Mouse (Mus musculus): ENCODE results near the gene Upf3b. TPM values are rescaled to one million over a fixed set of nuclear protein-coding genes. Genes with fewer than 3 reads are reported as not detected.
"Not testable (repeated sequence)": the region's sequence is repeated elsewhere in the genome, so short reads cannot be mapped to it uniquely, and the experiment has no call there.

Upf3b gene
- polyA plus RNA-seq (2015; fragmentation: Nextera tagmentation; extraction: Ambion mirVana), result 16.6 and 17.6 TPM in 2 replicates

DNA sequence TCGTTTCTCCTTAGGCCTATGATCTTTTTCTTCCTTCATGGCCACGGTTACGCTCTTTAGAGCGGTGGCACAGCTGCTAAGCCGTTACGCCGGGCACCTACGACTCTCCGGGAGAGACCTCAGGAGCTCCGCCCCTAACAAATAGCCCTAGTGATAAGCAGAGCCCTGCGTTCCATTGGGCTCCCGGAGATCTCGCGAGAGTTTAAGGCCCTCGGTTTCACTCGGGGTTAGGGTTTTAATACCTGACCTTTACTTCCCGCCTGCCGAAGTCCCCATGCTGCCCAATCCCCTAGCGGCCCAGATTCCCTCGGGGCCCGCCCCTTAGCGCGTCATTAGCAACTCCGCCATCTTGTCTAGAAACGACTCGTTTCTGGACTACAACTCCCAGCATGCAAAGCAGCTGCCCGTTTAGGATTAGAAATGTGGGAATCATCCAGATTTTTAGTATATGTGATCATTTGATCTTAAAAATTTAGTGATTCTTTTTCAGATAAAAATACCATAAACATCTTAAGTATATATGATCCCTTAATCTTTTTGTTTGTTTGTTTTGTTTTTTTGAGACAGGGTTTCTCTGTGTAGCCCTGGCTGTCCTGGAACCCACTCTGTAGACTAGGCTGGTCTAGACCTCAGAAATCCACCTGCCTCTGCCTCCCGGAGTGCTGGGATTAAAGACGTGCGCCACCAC, at the start of gene Upf3b:
Gene Upf3b (minus strand): TSS at position 130 of the 688 bp plus-strand sequence.
- peak within 1 kb of the TSS; percentile 77 for H3K27ac ChIP-seq (replicated peaks)
- no peaks in the 10 kb centered on the region for H3K4me1 ChIP-seq
- peak within 1 kb of the TSS; percentile 61 for H3K4me3 ChIP-seq (replicated peaks)
- peak; percentile 97 for ATAC-seq (ENCODE audit: insufficient number of reproducible peaks, low FRiP score, low TSS enrichment, low read depth)
- H3K9ac ChIP-seq, result peak within 1 kb of the TSS; percentile 33
- H3K4me2 ChIP-seq (replicated peaks), result peak within 1 kb of the TSS; percentile 59
- H3K36me3 ChIP-seq, result no peaks in the 10 kb centered on the region
- 17% methylated on average over 30 of the region's 30 CpGs for WGBS
- no peaks in the 10 kb centered on the region for H3K27me3 ChIP-seq
- no peaks in the 10 kb centered on the region for H3K9me3 ChIP-seq (replicated peaks)

DNA sequence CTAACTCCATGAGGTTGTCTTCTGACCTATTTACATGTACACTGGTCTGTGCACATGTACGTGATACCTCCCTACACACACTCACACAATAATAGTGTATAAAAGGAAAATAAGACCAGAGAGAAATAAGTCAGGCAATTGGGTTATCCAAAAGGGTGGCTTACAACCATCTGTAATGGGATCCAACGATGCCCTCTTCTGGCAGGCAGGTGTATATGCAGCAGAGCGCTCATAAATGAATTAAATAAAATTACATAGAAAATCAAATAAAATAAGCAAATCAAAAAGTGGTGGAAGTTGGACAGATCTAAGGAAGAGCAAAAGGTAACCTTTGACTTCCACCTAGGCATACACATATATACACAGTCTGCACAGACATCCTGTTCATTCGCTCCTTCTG, 47.7 kb upstream of the Upf3b start:
- H3K27ac ChIP-seq (replicated peaks), result no peak overlapping the region
- H3K27me3 ChIP-seq, result no peaks in the 10 kb centered on the region
- no peak overlapping the region for H3K4me2 ChIP-seq (replicated peaks)
- no peak overlapping the region for H3K4me3 ChIP-seq (replicated peaks)
- WGBS, result 62% methylated on average over 4 of the region's 4 CpGs
- H3K9me3 ChIP-seq (replicated peaks), result no peaks in the 10 kb centered on the region
- H3K9ac ChIP-seq, result no peak overlapping the region
- no peaks in the 10 kb centered on the region for H3K4me1 ChIP-seq
- no peak for ATAC-seq (ENCODE audit: insufficient number of reproducible peaks, low FRiP score, low TSS enrichment, low read depth)
- H3K36me3 ChIP-seq, result no peaks in the 10 kb centered on the region

- H3K4me2 ChIP-seq (replicated peaks), result no peak overlapping the region
- WGBS, result 88% methylated on average over 2 of the region's 2 CpGs
- ATAC-seq (ENCODE audit: insufficient number of reproducible peaks, low FRiP score, low TSS enrichment, low read depth), result no peak
- no peaks in the 10 kb centered on the region for H3K4me1 ChIP-seq
- no peak overlapping the region for H3K4me3 ChIP-seq (replicated peaks)
- no peaks in the 10 kb centered on the region for H3K27me3 ChIP-seq
- H3K9ac ChIP-seq, result no peak overlapping the region
- no peak overlapping the region for H3K27ac ChIP-seq (replicated peaks)
- 0 out of 2 replicates have a peak, but pooled peaks cover 4% of the 10 kb centered on the region for H3K36me3 ChIP-seq
- no peaks in the 10 kb centered on the region for H3K9me3 ChIP-seq (replicated peaks)
Observed at GRCm38 (mm10) chrX:37144954-37145353, 34.8 kb upstream of the Upf3b start.

DNA sequence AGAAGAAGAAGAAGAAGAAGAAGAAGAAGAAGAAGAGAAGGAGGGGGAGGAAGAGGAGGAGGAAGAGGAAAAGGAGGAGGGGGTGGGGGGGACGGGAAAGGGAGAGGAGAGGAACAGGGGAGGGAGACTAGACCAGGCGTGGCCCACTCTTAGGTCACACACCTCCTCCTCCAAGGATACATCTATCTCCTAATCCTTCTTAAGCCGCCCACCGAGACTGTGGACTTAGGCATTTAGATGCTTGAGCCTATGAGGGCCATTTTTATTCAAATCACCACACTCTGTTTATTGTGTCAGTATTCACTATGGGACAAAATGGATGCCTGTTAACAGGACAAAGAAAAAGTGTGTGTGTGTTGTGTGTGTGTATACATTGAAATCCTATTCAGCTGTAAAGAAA, 34.4 kb upstream of the Upf3b start:
- not testable (repeated sequence) for ATAC-seq (ENCODE audit: insufficient number of reproducible peaks, low FRiP score, low TSS enrichment, low read depth)

GRCm38 (mm10) chrX:37141732-37142131, 31.6 kb upstream of the Upf3b start:
- Histone ChIP-seq H3K4me3 (replicated peaks) (no peak overlapping the region), H3K9me3 (replicated peaks) (no peaks in the 10 kb centered on the region), H3K36me3 (0 out of 2 replicates have a peak, but pooled peaks cover 4% of the 10 kb centered on the region), H3K4me1 (no peaks in the 10 kb centered on the region), H3K9ac (no peak overlapping the region), H3K27ac (replicated peaks) (no peak overlapping the region), H3K4me2 (replicated peaks) (no peak overlapping the region), H3K27me3 (no peaks in the 10 kb centered on the region)
- ATAC-seq (ENCODE audit: insufficient number of reproducible peaks, low FRiP score, low TSS enrichment, low read depth), result no peak
- 65% methylated on average over 3 of the region's 3 CpGs for WGBS

More for the DNA sequence above, 34.4 kb upstream of the Upf3b start:
- H3K4me1 ChIP-seq; H3K9me3 ChIP-seq (replicated peaks); H3K36me3 ChIP-seq; H3K27me3 ChIP-seq; H3K9ac ChIP-seq; H3K27ac ChIP-seq (replicated peaks); H3K4me2 ChIP-seq (replicated peaks); H3K4me3 ChIP-seq (replicated peaks): not testable (repeated sequence)
- 70% methylated on average over 2 of the region's 4 CpGs for WGBS

DNA sequence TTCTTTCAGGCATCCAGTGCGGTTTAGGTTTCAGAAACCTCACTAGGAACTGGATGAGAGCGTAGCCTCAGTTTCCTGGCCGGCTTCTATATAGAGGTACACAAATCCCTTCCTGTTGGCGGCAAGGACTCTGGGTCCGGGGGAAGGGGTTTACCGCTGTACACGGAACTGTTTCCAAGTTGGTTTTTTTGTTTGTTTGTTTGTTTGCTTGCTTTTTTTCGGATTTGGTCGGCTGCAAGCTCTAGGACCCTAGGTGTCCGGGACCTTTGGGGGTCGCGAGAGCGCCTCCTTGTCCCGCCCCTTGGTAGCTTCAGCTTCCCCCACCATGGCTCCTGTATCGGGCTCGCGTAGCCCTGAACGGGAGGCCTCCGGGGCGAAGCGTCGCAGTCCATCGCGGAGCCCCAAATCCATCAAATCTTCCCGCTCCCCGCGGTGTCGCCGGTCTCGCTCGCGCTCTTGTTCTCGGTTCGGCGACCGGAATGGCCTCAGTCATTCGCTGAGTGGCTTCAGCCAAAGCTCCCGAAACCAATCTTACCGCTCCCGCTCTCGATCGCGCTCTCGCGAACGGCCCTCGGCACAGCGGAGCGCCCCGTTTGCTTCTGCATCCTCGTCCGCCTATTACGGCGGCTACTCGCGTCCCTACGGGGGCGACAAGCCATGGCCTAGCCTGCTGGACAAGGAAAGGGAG, 16.7 kb upstream of the Upf3b start, which contains the start of gene Nkap:
Gene Nkap (plus strand): TSS at position 125 of the 688 bp plus-strand sequence.
- WGBS, result 12% methylated on average over 58 of the region's 58 CpGs
- Histone ChIP-seq H3K36me3 (no peaks in the 10 kb centered on the region), H3K27ac (replicated peaks) (peak within 1 kb of the TSS; percentile 71), H3K27me3 (no peaks in the 10 kb centered on the region), H3K9me3 (replicated peaks) (no peaks in the 10 kb centered on the region), H3K9ac (peak within 1 kb of the TSS; percentile 53), H3K4me3 (replicated peaks) (peak within 1 kb of the TSS; percentile 58), H3K4me2 (replicated peaks) (peak within 1 kb of the TSS; percentile 50), H3K4me1 (0 out of 2 replicates have a peak, but pooled peaks cover 10% of the 10 kb centered on the region)
- ATAC-seq (ENCODE audit: insufficient number of reproducible peaks, low FRiP score, low TSS enrichment, low read depth), result peak; percentile 84; the same call in 1 of the 2 replicates

- Histone ChIP-seq H3K4me2 (replicated peaks) (no peak overlapping the region), H3K4me3 (replicated peaks) (no peak overlapping the region), H3K36me3 (no peaks in the 10 kb centered on the region), H3K4me1 (0 out of 2 replicates have a peak, but pooled peaks cover 10% of the 10 kb centered on the region), H3K27ac (replicated peaks) (no peak overlapping the region), H3K9ac (no peak overlapping the region), H3K27me3 (no peaks in the 10 kb centered on the region), H3K9me3 (replicated peaks) (no peaks in the 10 kb centered on the region)
- ATAC-seq (ENCODE audit: insufficient number of reproducible peaks, low FRiP score, low TSS enrichment, low read depth), result no peak
- WGBS, result 91% methylated on average over 7 of the region's 7 CpGs
Observed at GRCm38 (mm10) chrX:37125511-37125910, 15.4 kb upstream of the Upf3b start.

- Histone ChIP-seq H3K4me1 (no peaks in the 10 kb centered on the region), H3K9me3 (replicated peaks) (no peaks in the 10 kb centered on the region), H3K27ac (replicated peaks) (no peak overlapping the region), H3K4me2 (replicated peaks) (no peak overlapping the region), H3K9ac (no peak overlapping the region), H3K4me3 (replicated peaks) (no peak overlapping the region), H3K27me3 (no peaks in the 10 kb centered on the region), H3K36me3 (no peaks in the 10 kb centered on the region)
- ATAC-seq (ENCODE audit: insufficient number of reproducible peaks, low FRiP score, low TSS enrichment, low read depth), result no peak
- WGBS, result 70% methylated on average over 5 of the region's 5 CpGs
Observed at GRCm38 (mm10) chrX:37120212-37120611, 10.1 kb upstream of the Upf3b start.

- Histone ChIP-seq H3K4me1 (no peaks in the 10 kb centered on the region), H3K36me3 (no peaks in the 10 kb centered on the region), H3K4me3 (replicated peaks) (no peak overlapping the region), H3K9ac (no peak overlapping the region), H3K27me3 (no peaks in the 10 kb centered on the region), H3K4me2 (replicated peaks) (no peak overlapping the region), H3K9me3 (replicated peaks) (no peaks in the 10 kb centered on the region), H3K27ac (replicated peaks) (no peak overlapping the region)
- no peak for ATAC-seq (ENCODE audit: insufficient number of reproducible peaks, low FRiP score, low TSS enrichment, low read depth)
- 42% methylated on average over 3 of the region's 3 CpGs for WGBS
Observed at GRCm38 (mm10) chrX:37119585-37119984, 9.5 kb upstream of the Upf3b start.

DNA sequence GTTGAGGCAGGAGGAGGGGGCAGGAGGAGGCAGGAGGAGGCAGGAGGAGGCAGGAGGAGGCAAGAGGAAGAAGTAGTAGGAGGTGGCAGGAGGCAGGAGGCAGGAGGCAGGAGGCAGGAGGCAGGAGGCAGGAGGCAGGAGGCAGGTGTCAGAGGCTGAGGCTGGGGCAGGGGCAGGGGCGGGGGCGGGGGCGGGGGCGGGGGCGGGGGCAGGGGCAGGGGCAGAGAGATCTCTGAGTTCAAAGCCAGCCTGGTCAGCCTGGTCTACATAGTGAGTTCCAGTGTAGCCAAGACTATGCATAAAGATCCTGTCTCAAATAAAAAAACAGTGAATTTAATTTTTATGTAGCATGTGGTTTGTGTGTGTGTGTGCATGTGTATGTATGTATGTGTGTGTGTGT, 7.0 kb upstream of the Upf3b start:
- 40% methylated on average over 1 of the region's 5 CpGs for WGBS
- Histone ChIP-seq H3K27me3 (no peaks in the 10 kb centered on the region), H3K27ac (replicated peaks) (no peak overlapping the region), H3K4me2 (replicated peaks) (no peak overlapping the region), H3K36me3 (no peaks in the 10 kb centered on the region), H3K9me3 (replicated peaks) (no peaks in the 10 kb centered on the region), H3K4me1 (no peaks in the 10 kb centered on the region), H3K4me3 (replicated peaks) (no peak overlapping the region), H3K9ac (no peak overlapping the region)
- ATAC-seq (ENCODE audit: insufficient number of reproducible peaks, low FRiP score, low TSS enrichment, low read depth), result no peak

- no peaks in the 10 kb centered on the region for H3K27me3 ChIP-seq
- no peak overlapping the region for H3K4me3 ChIP-seq (replicated peaks)
- no peaks in the 10 kb centered on the region for H3K9me3 ChIP-seq (replicated peaks)
- H3K4me2 ChIP-seq (replicated peaks), result no peak overlapping the region
- no peak overlapping the region for H3K27ac ChIP-seq (replicated peaks)
- no peak overlapping the region for H3K9ac ChIP-seq
- H3K36me3 ChIP-seq, result no peaks in the 10 kb centered on the region
- ATAC-seq (ENCODE audit: insufficient number of reproducible peaks, low FRiP score, low TSS enrichment, low read depth), result no peak
- no peaks in the 10 kb centered on the region for H3K4me1 ChIP-seq
- WGBS, result 71% methylated on average over 4 of the region's 4 CpGs
Observed at GRCm38 (mm10) chrX:37110881-37111193, 715 bp upstream of the Upf3b start.
